Mouse (Mus musculus) CH12.LX (cell line): ENCODE results near the gene Teddm1b.

Experiments
- TBP ChIP-seq: conservative IDR thresholded peaks from 2 replicates; pipeline ENCODE4 v1.6.1; 2011; ENCODE audit warnings: low read depth, low read length, improper control_type of control experiment
- ZNF384 ChIP-seq: IDR thresholded peaks from 2 replicates; pipeline ENCODE4 v1.6.1; 2012; ENCODE audit warnings: low read depth, low read length, improper control_type of control experiment, inconsistent platforms

GRCm38 (mm10) chr1:153846420-153846819 lies 27.7 kb upstream of the Teddm1b start:
- TF ChIP-seq ZNF384 (no peak), TBP (no peak)
